Mouse (Mus musculus) midbrain, embryonic 12.5 days (tissue): ENCODE results near the gene Awat1. TPM values are rescaled to one million over a fixed set of nuclear protein-coding genes. Genes with fewer than 3 reads are reported as not detected.
A peak's percentile ranks its signal among the peaks of the same experiment; 100 is the strongest.

ENCODE experiments used
- ATAC-seq: fragments of 200-750 bp; cut with Nextera tagmentation; 2 replicates; pipeline ENCODE4 v1.8.0; 2017; ENCODE audit warnings: low read depth, moderate TSS enrichment, moderate library complexity; ENCODE audit not compliant: low FRiP score
- H3K27ac ChIP-seq: fragments of 300-500 bp; sonication (generic); replicated peaks from 2 replicates; pipeline ENCODE4 v1.5.1; 2016; ENCODE audit warnings: mild to moderate bottlenecking
- H3K27me3 ChIP-seq: fragments of 300-500 bp; sonication (generic); 2 replicates; pipeline ENCODE4 v1.6.1; 2016; ENCODE audit warnings: mild to moderate bottlenecking
- H3K36me3 ChIP-seq: fragments of 300-500 bp; sonication (generic); 2 replicates; pipeline ENCODE4 v1.6.1; 2016
- H3K4me1 ChIP-seq: fragments of 300-500 bp; sonication (generic); 2 replicates; pipeline ENCODE4 v1.6.1; 2016
- H3K4me2 ChIP-seq: fragments of 300-500 bp; sonication (generic); replicated peaks from 2 replicates; pipeline ENCODE4 v1.6.1; 2016; ENCODE audit warnings: mild to moderate bottlenecking, moderate library complexity
- H3K4me3 ChIP-seq: fragments of 300-500 bp; sonication (generic); 2 replicates; pipeline ENCODE4 v1.5.1; 2016; ENCODE audit warnings: mild to moderate bottlenecking
- H3K9ac ChIP-seq: fragments of 300-500 bp; sonication (generic); replicated peaks from 2 replicates; pipeline ENCODE4 v1.6.1; 2016; ENCODE audit warnings: mild to moderate bottlenecking, moderate library complexity
- H3K9me3 ChIP-seq: fragments of 300-500 bp; sonication (generic); 2 replicates; pipeline ENCODE4 v1.6.1; 2016; ENCODE audit warnings: mild to moderate bottlenecking
- WGBS: fragments of 180-500 bp; shearing (Covaris S2); methylation state at CpG from one replicate; pipeline ENCODE4 v1.1.7; 2016; 5-methylcytosine and 5-hydroxymethylcytosine counted together
- polyA plus RNA-seq: library from polyadenylated mRNA; unstranded; fragments of >200 nt; fragmentation: Nextera tagmentation; extraction: Ambion mirVana; gene quantifications from 2 replicates; pipeline ENCODE4 v1.2.1, GENCODE M21; 2016

Awat1 gene
- polyA plus RNA-seq = not detected in 2 replicates

GRCm38 (mm10) chrX:100571951-100572350 is at the start of gene Awat1:
Awat1 (plus strand) TSS chrX:100572251.
- no peaks in the 10 kb centered on the region for H3K4me1 ChIP-seq
- H3K4me3 ChIP-seq = no peak within 1 kb of the TSS
- no peak within 1 kb of the TSS for H3K27ac ChIP-seq
- WGBS = 80% methylated on average over 1 of the region's 1 CpGs
- no peak within 1 kb of the TSS for H3K9ac ChIP-seq
- no peak within 1 kb of the TSS for H3K4me2 ChIP-seq
- no peaks in the 10 kb centered on the region for H3K36me3 ChIP-seq
- no peaks in the 10 kb centered on the region for H3K9me3 ChIP-seq
- H3K27me3 ChIP-seq = peaks cover 5% of the 10 kb centered on the region; the same call in 1 of the 2 replicates
- ATAC-seq = no peak

GRCm38 (mm10) chrX:100524471-100524870 is 47.6 kb upstream of the Awat1 start, which contains the start of gene Dgat2l6:
Dgat2l6 (plus strand) TSS chrX:100524838.
- H3K27me3 ChIP-seq = peaks cover 55% of the 10 kb centered on the region
- 90% methylated on average over 4 of the region's 4 CpGs for WGBS

GRCm38 (mm10) chrX:100556026-100556425 is 16.0 kb upstream of the Awat1 start:
- H3K4me3 ChIP-seq = no peak overlapping the region

More at GRCm38 (mm10) chrX:100524471-100524870, 47.6 kb upstream of the Awat1 start, which contains the start of gene Dgat2l6:
- no peak within 1 kb of the TSS for H3K4me3 ChIP-seq
- no peaks in the 10 kb centered on the region for H3K4me1 ChIP-seq
- H3K27ac ChIP-seq = no peak within 1 kb of the TSS
- H3K9ac ChIP-seq = no peak within 1 kb of the TSS
- H3K36me3 ChIP-seq = no peaks in the 10 kb centered on the region
- no peak within 1 kb of the TSS for H3K4me2 ChIP-seq
- no peak for ATAC-seq
- no peaks in the 10 kb centered on the region for H3K9me3 ChIP-seq

GRCm38 (mm10) chrX:100565696-100566095 is 6.4 kb upstream of the Awat1 start:
- H3K4me2 ChIP-seq = no peak overlapping the region
- no peaks in the 10 kb centered on the region for H3K9me3 ChIP-seq
- no peaks in the 10 kb centered on the region for H3K4me1 ChIP-seq
- no peaks in the 10 kb centered on the region for H3K36me3 ChIP-seq
- no peak overlapping the region for H3K9ac ChIP-seq
- peaks cover 5% of the 10 kb centered on the region for H3K27me3 ChIP-seq
- H3K4me3 ChIP-seq = no peak overlapping the region
- WGBS = 89% methylated on average over 3 of the region's 3 CpGs
- no peak overlapping the region for H3K27ac ChIP-seq
- ATAC-seq = no peak

More at GRCm38 (mm10) chrX:100556026-100556425, 16.0 kb upstream of the Awat1 start:
- Histone ChIP-seq H3K27ac (no peak overlapping the region), H3K4me2 (no peak overlapping the region), H3K27me3 (0 out of 2 replicates have a peak, but pooled peaks cover 8% of the 10 kb centered on the region), H3K9ac (no peak overlapping the region), H3K4me1 (no peaks in the 10 kb centered on the region), H3K9me3 (no peaks in the 10 kb centered on the region), H3K36me3 (no peaks in the 10 kb centered on the region)
- WGBS = 80% methylated on average over 3 of the region's 3 CpGs
- no peak for ATAC-seq

- no peak for ATAC-seq
Observed at GRCm38 (mm10) chrX:100594791-100595190, 22.7 kb downstream of the Awat1 start, which contains the start of gene P2ry4. P2ry4 (minus strand) TSS chrX:100594869.

GRCm38 (mm10) chrX:100597439-100597838 is 25.4 kb downstream of the Awat1 start:
- H3K27me3 ChIP-seq = peaks cover 34% of the 10 kb centered on the region
- no peak overlapping the region for H3K9ac ChIP-seq
- 0 out of 2 replicates have a peak, but pooled peaks have one; percentile 34 for ATAC-seq
- no peaks in the 10 kb centered on the region for H3K36me3 ChIP-seq
- 22% methylated on average over 5 of the region's 5 CpGs for WGBS
- H3K9me3 ChIP-seq = no peaks in the 10 kb centered on the region
- no peak overlapping the region for H3K4me3 ChIP-seq
- no peaks in the 10 kb centered on the region for H3K4me1 ChIP-seq
- no peak overlapping the region for H3K4me2 ChIP-seq
- no peak overlapping the region for H3K27ac ChIP-seq

More at GRCm38 (mm10) chrX:100594791-100595190, 22.7 kb downstream of the Awat1 start, which contains the start of gene P2ry4:
- no peaks in the 10 kb centered on the region for H3K9me3 ChIP-seq
- no peak within 1 kb of the TSS for H3K9ac ChIP-seq
- no peak within 1 kb of the TSS for H3K4me2 ChIP-seq
- H3K36me3 ChIP-seq = no peaks in the 10 kb centered on the region
- 68% methylated on average over 4 of the region's 4 CpGs for WGBS
- no peaks in the 10 kb centered on the region for H3K4me1 ChIP-seq
- H3K4me3 ChIP-seq = no peak within 1 kb of the TSS
- H3K27me3 ChIP-seq = peaks cover 20% of the 10 kb centered on the region
- H3K27ac ChIP-seq = no peak within 1 kb of the TSS

GRCm38 (mm10) chrX:100599755-100600154 is 27.7 kb downstream of the Awat1 start:
- WGBS = 82% methylated on average over 4 of the region's 4 CpGs
- H3K27me3 ChIP-seq = peaks cover 29% of the 10 kb centered on the region
- ATAC-seq = no peak

GRCm38 (mm10) chrX:100605314-100605713 is 33.3 kb downstream of the Awat1 start, which contains the start of gene Arr3:
Arr3 (plus strand) TSS chrX:100605497.
- Histone ChIP-seq H3K9me3 (no peaks in the 10 kb centered on the region), H3K36me3 (no peaks in the 10 kb centered on the region), H3K27me3 (peaks cover 14% of the 10 kb centered on the region), H3K4me2 (no peak within 1 kb of the TSS), H3K4me1 (no peaks in the 10 kb centered on the region), H3K9ac (no peak within 1 kb of the TSS), H3K27ac (no peak within 1 kb of the TSS), H3K4me3 (no peak within 1 kb of the TSS)
- no peak for ATAC-seq
- WGBS = 29% methylated on average over 1 of the region's 1 CpGs

More at GRCm38 (mm10) chrX:100599755-100600154, 27.7 kb downstream of the Awat1 start:
- Histone ChIP-seq H3K36me3 (no peaks in the 10 kb centered on the region), H3K4me3 (no peak overlapping the region), H3K9ac (no peak overlapping the region), H3K27ac (no peak overlapping the region), H3K4me1 (no peaks in the 10 kb centered on the region), H3K9me3 (no peaks in the 10 kb centered on the region), H3K4me2 (no peak overlapping the region)

GRCm38 (mm10) chrX:100618488-100618887 is 46.4 kb downstream of the Awat1 start:
- 78% methylated on average over 3 of the region's 3 CpGs for WGBS
- peaks cover 15% of the 10 kb centered on the region; the same call in 1 of the 2 replicates for H3K27me3 ChIP-seq

GRCm38 (mm10) chrX:100621366-100621765 is 49.3 kb downstream of the Awat1 start:
- no peak overlapping the region for H3K27ac ChIP-seq
- 84% methylated on average over 2 of the region's 2 CpGs for WGBS
- no peak for ATAC-seq
- H3K27me3 ChIP-seq = peaks cover 15% of the 10 kb centered on the region; the same call in 1 of the 2 replicates
- no peak overlapping the region for H3K9ac ChIP-seq
- no peaks in the 10 kb centered on the region for H3K9me3 ChIP-seq
- H3K4me2 ChIP-seq = no peak overlapping the region
- no peak overlapping the region for H3K4me3 ChIP-seq
- peaks cover 16% of the 10 kb centered on the region; the same call in 1 of the 2 replicates for H3K36me3 ChIP-seq
- H3K4me1 ChIP-seq = 0 out of 2 replicates have a peak, but pooled peaks cover 2% of the 10 kb centered on the region

More at GRCm38 (mm10) chrX:100618488-100618887, 46.4 kb downstream of the Awat1 start:
- ATAC-seq = no peak
- H3K9ac ChIP-seq = no peak overlapping the region
- H3K27ac ChIP-seq = no peak overlapping the region
- H3K4me3 ChIP-seq = no peak overlapping the region
- no peaks in the 10 kb centered on the region for H3K9me3 ChIP-seq
- no peak overlapping the region for H3K4me2 ChIP-seq
- no peaks in the 10 kb centered on the region for H3K4me1 ChIP-seq
- peaks cover 14% of the 10 kb centered on the region; the same call in 1 of the 2 replicates for H3K36me3 ChIP-seq

GRCm38 (mm10) chrX:100624242-100624641 is 52.2 kb downstream of the Awat1 start:
- H3K27ac ChIP-seq = no peak overlapping the region
- H3K4me1 ChIP-seq = 0 out of 2 replicates have a peak, but pooled peaks cover 2% of the 10 kb centered on the region
- WGBS = 92% methylated on average over 4 of the region's 4 CpGs
- peaks cover 16% of the 10 kb centered on the region; the same call in 1 of the 2 replicates for H3K36me3 ChIP-seq
- H3K9me3 ChIP-seq = no peaks in the 10 kb centered on the region
- H3K9ac ChIP-seq = no peak overlapping the region
- no peak for ATAC-seq
- no peak overlapping the region for H3K4me3 ChIP-seq
- H3K27me3 ChIP-seq = no peaks in the 10 kb centered on the region
- no peak overlapping the region for H3K4me2 ChIP-seq

- no peak for ATAC-seq
- Histone ChIP-seq H3K4me2 (peak overlapping the region; percentile 64), H3K27me3 (no peaks in the 10 kb centered on the region), H3K9ac (peak overlapping the region; percentile 53), H3K36me3 (peaks cover 16% of the 10 kb centered on the region; the same call in 1 of the 2 replicates), H3K27ac (no peak overlapping the region), H3K9me3 (no peaks in the 10 kb centered on the region), H3K4me3 (peak overlapping the region; percentile 57), H3K4me1 (0 out of 2 replicates have a peak, but pooled peaks cover 2% of the 10 kb centered on the region)
- 42% methylated on average over 7 of the region's 7 CpGs for WGBS
Observed at GRCm38 (mm10) chrX:100625146-100625545, 53.1 kb downstream of the Awat1 start.
